Mouse (Mus musculus): ENCODE measurements around the gene Pex14. TPM values are rescaled to one million over a fixed set of nuclear protein-coding genes. Genes with fewer than 3 reads are reported as not detected.
"Not testable (repeated sequence)": the region's sequence is repeated elsewhere in the genome, so short reads cannot be mapped to it uniquely, and the experiment has no call there.

The Pex14 gene
- polyA plus RNA-seq, 1 experiment from 2014 or later: 53.9 TPM

GRCm38 (mm10) chr4:149131789-149132565, 32.3 kb upstream of the Pex14 start:
- H3K4me2 ChIP-seq (replicated peaks): no peak overlapping the region
- H3K27ac ChIP-seq (replicated peaks): no peak overlapping the region
- 89% methylated on average over 21 of the region's 21 CpGs for WGBS
- no peak overlapping the region for H3K4me3 ChIP-seq
- H3K27me3 ChIP-seq: no peaks in the 10 kb centered on the region
- peaks cover 26% of the 10 kb centered on the region for H3K36me3 ChIP-seq
- H3K9ac ChIP-seq (replicated peaks): no peak overlapping the region
- no peak for ATAC-seq (ENCODE audit: low FRiP score, low read depth)
- H3K4me1 ChIP-seq: peaks cover 7% of the 10 kb centered on the region
- H3K9me3 ChIP-seq: no peaks in the 10 kb centered on the region

GRCm38 (mm10) chr4:149131021-149131752, 31.5 kb upstream of the Pex14 start:
- Histone ChIP-seq H3K36me3 (peaks cover 26% of the 10 kb centered on the region), H3K4me1 (peaks cover under 1% of the 10 kb centered on the region; the same call in 1 of the 2 replicates), H3K9ac (replicated peaks) (no peak overlapping the region), H3K4me3 (no peak overlapping the region), H3K27ac (replicated peaks) (no peak overlapping the region), H3K27me3 (no peaks in the 10 kb centered on the region), H3K4me2 (replicated peaks) (no peak overlapping the region), H3K9me3 (no peaks in the 10 kb centered on the region)
- no peak for ATAC-seq (ENCODE audit: low FRiP score, low read depth)
- 90% methylated on average over 23 of the region's 23 CpGs for WGBS

GRCm38 (mm10) chr4:149128467-149128866, 28.8 kb upstream of the Pex14 start:
- 78% methylated on average over 18 of the region's 18 CpGs for WGBS
- ATAC-seq (ENCODE audit: low FRiP score, low read depth): no peak
- H3K4me1 ChIP-seq: peaks cover 4% of the 10 kb centered on the region; the same call in 1 of the 2 replicates
- no peaks in the 10 kb centered on the region for H3K27me3 ChIP-seq
- H3K27ac ChIP-seq (replicated peaks): 0 out of 2 replicates have a peak overlapping the region, but pooled peaks have one; percentile 17
- no peak overlapping the region for H3K9ac ChIP-seq (replicated peaks)
- no peak overlapping the region for H3K4me3 ChIP-seq
- H3K4me2 ChIP-seq (replicated peaks): no peak overlapping the region
- H3K9me3 ChIP-seq: no peaks in the 10 kb centered on the region
- H3K36me3 ChIP-seq: peaks cover 26% of the 10 kb centered on the region

GRCm38 (mm10) chr4:149126663-149127062, 27.0 kb upstream of the Pex14 start, which contains the start of gene Cort:
TSS of gene Cort (minus strand) at chr4:149126763.
- WGBS: 90% methylated on average over 11 of the region's 11 CpGs

GRCm38 (mm10) chr4:149126115-149126509, 26.4 kb upstream of the Pex14 start:
- Histone ChIP-seq H3K36me3 (peaks cover 23% of the 10 kb centered on the region), H3K9me3 (no peaks in the 10 kb centered on the region), H3K27ac (replicated peaks) (no peak overlapping the region), H3K9ac (replicated peaks) (no peak overlapping the region), H3K4me1 (peaks cover 4% of the 10 kb centered on the region; the same call in 1 of the 2 replicates), H3K4me3 (no peak overlapping the region), H3K4me2 (replicated peaks) (no peak overlapping the region), H3K27me3 (no peaks in the 10 kb centered on the region)
- WGBS: 76% methylated on average over 6 of the region's 6 CpGs
- no peak for ATAC-seq (ENCODE audit: low FRiP score, low read depth)

More at GRCm38 (mm10) chr4:149126663-149127062, 27.0 kb upstream of the Pex14 start, which contains the start of gene Cort:
- H3K27me3 ChIP-seq: no peaks in the 10 kb centered on the region
- ATAC-seq (ENCODE audit: low FRiP score, low read depth): no peak
- H3K9ac ChIP-seq (replicated peaks): no peak within 1 kb of the TSS
- H3K4me2 ChIP-seq (replicated peaks): no peak within 1 kb of the TSS
- H3K9me3 ChIP-seq: no peaks in the 10 kb centered on the region
- 0 out of 2 replicates have a peak within 1 kb of the TSS, but pooled peaks have one; percentile 17 for H3K27ac ChIP-seq (replicated peaks)
- H3K36me3 ChIP-seq: peaks cover 26% of the 10 kb centered on the region
- no peak within 1 kb of the TSS for H3K4me3 ChIP-seq
- peaks cover 4% of the 10 kb centered on the region; the same call in 1 of the 2 replicates for H3K4me1 ChIP-seq

GRCm38 (mm10) chr4:149125341-149126114, 25.9 kb upstream of the Pex14 start:
- 50% methylated on average over 11 of the region's 11 CpGs for WGBS
- ATAC-seq (ENCODE audit: low FRiP score, low read depth): no peak
- Histone ChIP-seq H3K4me3 (no peak overlapping the region), H3K9ac (replicated peaks) (no peak overlapping the region), H3K27me3 (no peaks in the 10 kb centered on the region), H3K36me3 (peaks cover 20% of the 10 kb centered on the region), H3K27ac (replicated peaks) (no peak overlapping the region), H3K4me2 (replicated peaks) (no peak overlapping the region), H3K9me3 (no peaks in the 10 kb centered on the region), H3K4me1 (peaks cover 4% of the 10 kb centered on the region; the same call in 1 of the 2 replicates)

GRCm38 (mm10) chr4:149123432-149123831, 23.8 kb upstream of the Pex14 start:
- WGBS: 64% methylated on average over 5 of the region's 5 CpGs
- Histone ChIP-seq H3K4me2 (replicated peaks) (no peak overlapping the region), H3K9ac (replicated peaks) (no peak overlapping the region), H3K4me1 (peaks cover 4% of the 10 kb centered on the region; the same call in 1 of the 2 replicates), H3K4me3 (no peak overlapping the region), H3K36me3 (peaks cover 10% of the 10 kb centered on the region), H3K27ac (replicated peaks) (no peak overlapping the region), H3K27me3 (no peaks in the 10 kb centered on the region), H3K9me3 (no peaks in the 10 kb centered on the region)
- ATAC-seq (ENCODE audit: low FRiP score, low read depth): no peak

GRCm38 (mm10) chr4:149119978-149120562, 20.4 kb upstream of the Pex14 start:
- H3K4me1 ChIP-seq; H3K4me3 ChIP-seq; H3K9me3 ChIP-seq; H3K27me3 ChIP-seq; H3K4me2 ChIP-seq (replicated peaks); H3K9ac ChIP-seq (replicated peaks); ATAC-seq (ENCODE audit: low FRiP score, low read depth); H3K27ac ChIP-seq (replicated peaks): not testable (repeated sequence)
- peaks cover 12% of the 10 kb centered on the region for H3K36me3 ChIP-seq
- WGBS: 82% methylated on average over 12 of the region's 12 CpGs

- no peak within 1 kb of the TSS for H3K27ac ChIP-seq (replicated peaks)
- WGBS: under 1% methylated on average over 35 of the region's 35 CpGs
These were observed 4.3 kb upstream of the Pex14 start, which contains the start of gene Dffa for GRCm38 (mm10) chr4:149103875-149104561. TSS of gene Dffa (plus strand) at chr4:149104146.

GRCm38 (mm10) chr4:149101456-149101855, 1.8 kb upstream of the Pex14 start:
- WGBS: 84% methylated on average over 3 of the region's 3 CpGs
- Histone ChIP-seq H3K9me3 (no peaks in the 10 kb centered on the region), H3K27ac (replicated peaks) (no peak overlapping the region), H3K36me3 (0 out of 2 replicates have a peak, but pooled peaks cover 3% of the 10 kb centered on the region), H3K4me1 (peaks cover 28% of the 10 kb centered on the region), H3K4me3 (no peak overlapping the region), H3K9ac (replicated peaks) (no peak overlapping the region), H3K4me2 (replicated peaks) (no peak overlapping the region), H3K27me3 (no peaks in the 10 kb centered on the region)
- ATAC-seq (ENCODE audit: low FRiP score, low read depth): no peak

More at GRCm38 (mm10) chr4:149103875-149104561, 4.3 kb upstream of the Pex14 start, which contains the start of gene Dffa:
- no peaks in the 10 kb centered on the region for H3K27me3 ChIP-seq
- H3K4me1 ChIP-seq: peaks cover 15% of the 10 kb centered on the region
- H3K36me3 ChIP-seq: peaks cover 16% of the 10 kb centered on the region
- peak within 1 kb of the TSS; percentile 87 for H3K4me2 ChIP-seq (replicated peaks)
- peak within 1 kb of the TSS; percentile 82 for H3K4me3 ChIP-seq
- peak within 1 kb of the TSS; percentile 84 for H3K9ac ChIP-seq (replicated peaks)
- peak; percentile 88 for ATAC-seq (ENCODE audit: low FRiP score, low read depth)
- no peaks in the 10 kb centered on the region for H3K9me3 ChIP-seq

- not testable (repeated sequence) for H3K9ac ChIP-seq (replicated peaks); ATAC-seq (ENCODE audit: low FRiP score, low read depth); H3K9me3 ChIP-seq; H3K4me3 ChIP-seq; H3K27ac ChIP-seq (replicated peaks); H3K27me3 ChIP-seq; H3K4me2 ChIP-seq (replicated peaks); H3K36me3 ChIP-seq
- 88% methylated on average over 12 of the region's 12 CpGs for WGBS
- peaks cover 28% of the 10 kb centered on the region for H3K4me1 ChIP-seq
These were observed 773 bp upstream of the Pex14 start for GRCm38 (mm10) chr4:149100449-149100848.

Data from midbrain, embryonic 12.5 days (tissue).